Mouse (Mus musculus) right cerebral cortex, postnatal 4 days (tissue): Measurements from ENCODE around the gene Pard3.

ENCODE experiments used
- DNase-seq: peaks from one replicate; pipeline ENCODE4 v3.0.0-alpha.2; 2022

Gene Pard3

GRCm38 (mm10) chr8:127302847-127303445 lies 239.3 kb downstream of the Pard3 start:
- DNase-seq = no peak

GRCm38 (mm10) chr8:127307026-127307425 lies 243.3 kb downstream of the Pard3 start:
- no peak for DNase-seq

- DNase-seq = no peak
Observed at GRCm38 (mm10) chr8:127309363-127309762, 245.7 kb downstream of the Pard3 start.

GRCm38 (mm10) chr8:127315811-127316210 lies 252.1 kb downstream of the Pard3 start:
- DNase-seq = no peak

GRCm38 (mm10) chr8:127317914-127318313 lies 254.2 kb downstream of the Pard3 start:
- DNase-seq = no peak

- DNase-seq = no peak
Observed at GRCm38 (mm10) chr8:127318377-127319159, 254.9 kb downstream of the Pard3 start.

GRCm38 (mm10) chr8:127320930-127321329 lies 257.2 kb downstream of the Pard3 start:
- DNase-seq = no peak

GRCm38 (mm10) chr8:127323583-127324360 lies 260.1 kb downstream of the Pard3 start:
- no peak for DNase-seq

GRCm38 (mm10) chr8:127324836-127325570 lies 261.3 kb downstream of the Pard3 start:
- no peak for DNase-seq

GRCm38 (mm10) chr8:127325749-127326148 lies 262.1 kb downstream of the Pard3 start:
- DNase-seq = no peak

- DNase-seq = no peak
Observed at GRCm38 (mm10) chr8:127330258-127331187, 266.8 kb downstream of the Pard3 start.

GRCm38 (mm10) chr8:127331751-127332150 lies 268.1 kb downstream of the Pard3 start:
- peak; percentile 73 for DNase-seq

- DNase-seq = no peak
Observed at GRCm38 (mm10) chr8:127335216-127335615, 271.5 kb downstream of the Pard3 start.

- DNase-seq = no peak
Observed at GRCm38 (mm10) chr8:127338183-127338582, 274.5 kb downstream of the Pard3 start.

GRCm38 (mm10) chr8:127341046-127341445 lies 277.4 kb downstream of the Pard3 start:
- no peak for DNase-seq

GRCm38 (mm10) chr8:127343115-127343514 lies 279.4 kb downstream of the Pard3 start:
- no peak for DNase-seq

- DNase-seq = no peak
Observed at GRCm38 (mm10) chr8:127344421-127344820, 280.7 kb downstream of the Pard3 start.

GRCm38 (mm10) chr8:127345912-127346423 lies 282.3 kb downstream of the Pard3 start:
- DNase-seq = no peak

- DNase-seq = no peak
Observed at GRCm38 (mm10) chr8:127347890-127348495, 284.3 kb downstream of the Pard3 start.

GRCm38 (mm10) chr8:127361796-127362195 lies 298.1 kb downstream of the Pard3 start:
- no peak for DNase-seq

- DNase-seq = no peak
Observed at GRCm38 (mm10) chr8:127368347-127368746, 304.7 kb downstream of the Pard3 start.
